Mouse (Mus musculus): ENCODE measurements around the gene Sv2b. TPM values are rescaled to one million over a fixed set of nuclear protein-coding genes. Genes with fewer than 3 reads are reported as not detected.

Sv2b gene
- polyA plus RNA-seq, 1 experiment from 2014 or later = 10.4 TPM

GRCm38 (mm10) chr7:75142800-75143199 lies 166.3 kb downstream of the Sv2b start:
- no peaks in the 10 kb centered on the region for H3K27me3 ChIP-seq (ENCODE audit: control insufficient read depth, insufficient read depth, low read depth, low read length)
- peaks cover 7% of the 10 kb centered on the region for H3K4me1 ChIP-seq (ENCODE audit: control insufficient read depth, insufficient read depth, low read length)
- WGBS = 53% methylated on average over 2 of the region's 2 CpGs
- H3K27ac ChIP-seq (ENCODE audit: low read length) = no peak overlapping the region
- H3K36me3 ChIP-seq (ENCODE audit: control insufficient read depth, insufficient read depth, low read length) = no peaks in the 10 kb centered on the region
- H3K9me3 ChIP-seq (replicated peaks; ENCODE audit: control insufficient read depth, low read length, poor library complexity, severe bottlenecking) = no peaks in the 10 kb centered on the region
- H3K4me2 ChIP-seq (ENCODE audit: low read length) = no peak overlapping the region
- H3K4me3 ChIP-seq (ENCODE audit: low read depth, low read length) = no peak overlapping the region
- H3K9ac ChIP-seq (ENCODE audit: low read depth, low read length) = no peak overlapping the region
- no peak for ATAC-seq

- H3K9me3 ChIP-seq (replicated peaks; ENCODE audit: control insufficient read depth, low read length, poor library complexity, severe bottlenecking) = no peaks in the 10 kb centered on the region
- WGBS = 8% methylated on average over 17 of the region's 17 CpGs
- H3K4me3 ChIP-seq (ENCODE audit: low read depth, low read length) = peak overlapping the region; percentile 32; the same call in 1 of the 2 replicates
- H3K27ac ChIP-seq (ENCODE audit: low read length) = no peak overlapping the region
- H3K36me3 ChIP-seq (ENCODE audit: control insufficient read depth, insufficient read depth, low read length) = no peaks in the 10 kb centered on the region
- H3K4me1 ChIP-seq (ENCODE audit: control insufficient read depth, insufficient read depth, low read length) = peaks cover 7% of the 10 kb centered on the region
- H3K27me3 ChIP-seq (ENCODE audit: control insufficient read depth, insufficient read depth, low read depth, low read length) = no peaks in the 10 kb centered on the region
- H3K4me2 ChIP-seq (ENCODE audit: low read length) = peak overlapping the region; percentile 64
- no peak for ATAC-seq
- peak overlapping the region; percentile 45; the same call in 1 of the 2 replicates for H3K9ac ChIP-seq (ENCODE audit: low read depth, low read length)
These were observed 167.0 kb downstream of the Sv2b start for GRCm38 (mm10) chr7:75141919-75142700.

- Histone ChIP-seq H3K4me2 (ENCODE audit: low read length) (no peak overlapping the region), H3K4me1 (ENCODE audit: control insufficient read depth, insufficient read depth, low read length) (peaks cover 7% of the 10 kb centered on the region), H3K27ac (ENCODE audit: low read length) (no peak overlapping the region), H3K4me3 (ENCODE audit: low read depth, low read length) (no peak overlapping the region), H3K27me3 (ENCODE audit: control insufficient read depth, insufficient read depth, low read depth, low read length) (no peaks in the 10 kb centered on the region), H3K9ac (ENCODE audit: low read depth, low read length) (no peak overlapping the region), H3K9me3 (replicated peaks; ENCODE audit: control insufficient read depth, low read length, poor library complexity, severe bottlenecking) (no peaks in the 10 kb centered on the region), H3K36me3 (ENCODE audit: control insufficient read depth, insufficient read depth, low read length) (no peaks in the 10 kb centered on the region)
- ATAC-seq = no peak
- 95% methylated on average over 2 of the region's 2 CpGs for WGBS
These were observed 169.8 kb downstream of the Sv2b start for GRCm38 (mm10) chr7:75139306-75139705.

- no peaks in the 10 kb centered on the region for H3K27me3 ChIP-seq (ENCODE audit: control insufficient read depth, insufficient read depth, low read depth, low read length)
- peak; percentile 73 for ATAC-seq
- no peaks in the 10 kb centered on the region for H3K4me1 ChIP-seq (ENCODE audit: control insufficient read depth, insufficient read depth, low read length)
- H3K9ac ChIP-seq (ENCODE audit: low read depth, low read length) = no peak overlapping the region
- H3K36me3 ChIP-seq (ENCODE audit: control insufficient read depth, insufficient read depth, low read length) = no peaks in the 10 kb centered on the region
- no peak overlapping the region for H3K4me3 ChIP-seq (ENCODE audit: low read depth, low read length)
- no peak overlapping the region for H3K4me2 ChIP-seq (ENCODE audit: low read length)
- H3K9me3 ChIP-seq (replicated peaks; ENCODE audit: control insufficient read depth, low read length, poor library complexity, severe bottlenecking) = no peaks in the 10 kb centered on the region
- WGBS = 26% methylated on average over 15 of the region's 15 CpGs
- no peak overlapping the region for H3K27ac ChIP-seq (ENCODE audit: low read length)
These were observed 174.1 kb downstream of the Sv2b start for GRCm38 (mm10) chr7:75134710-75135617.

GRCm38 (mm10) chr7:75128036-75128435 lies 181.0 kb downstream of the Sv2b start:
- ATAC-seq = no peak
- no peak overlapping the region for H3K4me2 ChIP-seq (ENCODE audit: low read length)
- 94% methylated on average over 4 of the region's 4 CpGs for WGBS
- no peak overlapping the region for H3K9ac ChIP-seq (ENCODE audit: low read depth, low read length)
- no peak overlapping the region for H3K4me3 ChIP-seq (ENCODE audit: low read depth, low read length)
- H3K27me3 ChIP-seq (ENCODE audit: control insufficient read depth, insufficient read depth, low read depth, low read length) = no peaks in the 10 kb centered on the region
- no peaks in the 10 kb centered on the region for H3K9me3 ChIP-seq (replicated peaks; ENCODE audit: control insufficient read depth, low read length, poor library complexity, severe bottlenecking)
- H3K4me1 ChIP-seq (ENCODE audit: control insufficient read depth, insufficient read depth, low read length) = 0 out of 2 replicates have a peak, but pooled peaks cover 3% of the 10 kb centered on the region
- H3K27ac ChIP-seq (ENCODE audit: low read length) = no peak overlapping the region
- no peaks in the 10 kb centered on the region for H3K36me3 ChIP-seq (ENCODE audit: control insufficient read depth, insufficient read depth, low read length)

- Histone ChIP-seq H3K9me3 (replicated peaks; ENCODE audit: control insufficient read depth, low read length, poor library complexity, severe bottlenecking) (no peaks in the 10 kb centered on the region), H3K4me3 (ENCODE audit: low read depth, low read length) (no peak overlapping the region), H3K4me1 (ENCODE audit: control insufficient read depth, insufficient read depth, low read length) (0 out of 2 replicates have a peak, but pooled peaks cover 3% of the 10 kb centered on the region), H3K4me2 (ENCODE audit: low read length) (no peak overlapping the region), H3K9ac (ENCODE audit: low read depth, low read length) (no peak overlapping the region), H3K27me3 (ENCODE audit: control insufficient read depth, insufficient read depth, low read depth, low read length) (no peaks in the 10 kb centered on the region), H3K27ac (ENCODE audit: low read length) (no peak overlapping the region), H3K36me3 (ENCODE audit: control insufficient read depth, insufficient read depth, low read length) (no peaks in the 10 kb centered on the region)
- WGBS = 82% methylated on average over 5 of the region's 5 CpGs
- no peak for ATAC-seq
These were observed 185.0 kb downstream of the Sv2b start for GRCm38 (mm10) chr7:75124067-75124466.

- Histone ChIP-seq H3K27ac (ENCODE audit: low read length) (peak overlapping the region; percentile 73), H3K36me3 (ENCODE audit: control insufficient read depth, insufficient read depth, low read length) (no peaks in the 10 kb centered on the region), H3K9ac (ENCODE audit: low read depth, low read length) (peak overlapping the region; percentile 58; the same call in 1 of the 2 replicates), H3K4me2 (ENCODE audit: low read length) (peak overlapping the region; percentile 66), H3K27me3 (ENCODE audit: control insufficient read depth, insufficient read depth, low read depth, low read length) (no peaks in the 10 kb centered on the region), H3K4me3 (ENCODE audit: low read depth, low read length) (peak overlapping the region; percentile 32), H3K9me3 (replicated peaks; ENCODE audit: control insufficient read depth, low read length, poor library complexity, severe bottlenecking) (no peaks in the 10 kb centered on the region), H3K4me1 (ENCODE audit: control insufficient read depth, insufficient read depth, low read length) (peaks cover 5% of the 10 kb centered on the region; the same call in 1 of the 2 replicates)
- WGBS = 37% methylated on average over 7 of the region's 7 CpGs
- ATAC-seq = peak; percentile 86
These were observed 190.9 kb downstream of the Sv2b start for GRCm38 (mm10) chr7:75118022-75118673.

- H3K4me1 ChIP-seq (ENCODE audit: control insufficient read depth, insufficient read depth, low read length) = no peaks in the 10 kb centered on the region
- H3K4me3 ChIP-seq (ENCODE audit: low read depth, low read length) = no peak overlapping the region
- no peak overlapping the region for H3K4me2 ChIP-seq (ENCODE audit: low read length)
- no peaks in the 10 kb centered on the region for H3K9me3 ChIP-seq (replicated peaks; ENCODE audit: control insufficient read depth, low read length, poor library complexity, severe bottlenecking)
- H3K27ac ChIP-seq (ENCODE audit: low read length) = no peak overlapping the region
- WGBS = 13% methylated on average over 6 of the region's 6 CpGs
- peak; percentile 60; the same call in 1 of the 2 replicates for ATAC-seq
- no peaks in the 10 kb centered on the region for H3K36me3 ChIP-seq (ENCODE audit: control insufficient read depth, insufficient read depth, low read length)
- no peaks in the 10 kb centered on the region for H3K27me3 ChIP-seq (ENCODE audit: control insufficient read depth, insufficient read depth, low read depth, low read length)
- H3K9ac ChIP-seq (ENCODE audit: low read depth, low read length) = no peak overlapping the region
These were observed 198.4 kb downstream of the Sv2b start for GRCm38 (mm10) chr7:75110689-75111088.

Measured in midbrain, embryonic 16.5 days (tissue).